In genomic region chr4:150236031-150236430, GRCm38 (mm10) we compare ENCODE assay signal across 10 mouse cellular contexts. TPM values are rescaled to one million over a fixed set of nuclear protein-coding genes. Genes with fewer than 3 reads are reported as not detected.
DNase-seq lines count a peak whose midpoint lies in the region; ATAC-seq and TF ChIP-seq lines count a peak whose summit lies in the region.
"Had no signal": no experiment of that assay in that cellular context is flagged by ENCODE, and none has a peak within 500 bp of the region (broad histone marks: within the 10 kb centered on the region; RNA-seq: fewer than 3 reads in every experiment).

No protein-coding gene starts in this region.

- H3K9me3 ChIP-seq in heart, embryonic 13.5 days: no peaks in the 10 kb centered on the region
- H3K9me3 ChIP-seq in ES-Bruce4 (replicated peaks; ENCODE audit: control insufficient read depth, insufficient read depth, low read length, poor library complexity, severe bottlenecking): no peaks in the 10 kb centered on the region
- no peaks in the 10 kb centered on the region for H3K9me3 ChIP-seq in hindbrain, embryonic 10.5 days
- H3K9me3 ChIP-seq in midbrain, embryonic 10.5 days (replicated peaks): no peaks in the 10 kb centered on the region

- TF ChIP-seq EP300 in ES-Bruce4 (IDR thresholded peaks at IDR 0.05; ENCODE audit: insufficient read depth, low read depth, low read length): no peak

- no peak for TF ChIP-seq CTCF in ES-Bruce4 (IDR thresholded peaks at IDR 0.05; ENCODE audit: low read depth, low read length)

- DNase-seq in heart, postnatal 36 days: no peak
- no peak for DNase-seq in hindbrain, embryonic 10.5 days (ENCODE audit: low spot score)
- DNase-seq in midbrain, embryonic 10.5 days (ENCODE audit: low spot score): no peak
- DNase-seq in adipocyte (ENCODE audit: low spot score): no peak
- DNase-seq in thymus, postnatal 4 days: no peak
- DNase-seq in adrenal gland, adult 8-10 months: no peak

- peak overlapping the region; percentile 92 for H3K4me3 ChIP-seq in heart, embryonic 13.5 days
- H3K4me3 ChIP-seq in ES-Bruce4 (ENCODE audit: low read depth, low read length): peak overlapping the region; percentile 63
- H3K4me3 ChIP-seq in hindbrain, embryonic 10.5 days: peak overlapping the region; percentile 92
- H3K4me3 ChIP-seq in midbrain, embryonic 10.5 days: peak overlapping the region; percentile 95

- no peaks in the 10 kb centered on the region for H3K27me3 ChIP-seq in heart, embryonic 13.5 days (replicated peaks)
- no peaks in the 10 kb centered on the region for H3K27me3 ChIP-seq in ES-Bruce4 (ENCODE audit: control insufficient read depth, insufficient read depth, low read length, poor library complexity, severe bottlenecking)
- 0 out of 2 replicates have a peak, but pooled peaks cover 7% of the 10 kb centered on the region for H3K27me3 ChIP-seq in hindbrain, embryonic 10.5 days (ENCODE audit: insufficient read depth, poor library complexity, severe bottlenecking)
- peaks cover 9% of the 10 kb centered on the region; the same call in 1 of the 2 replicates for H3K27me3 ChIP-seq in midbrain, embryonic 10.5 days (ENCODE audit: low read depth, poor library complexity, severe bottlenecking)
- H3K27me3 ChIP-seq: Patski had no signal

- peak overlapping the region; percentile 75 for H3K4me2 ChIP-seq in heart, embryonic 13.5 days

- ATAC-seq in heart, embryonic 13.5 days (ENCODE audit: extremely low read depth, insufficient number of reproducible peaks, low FRiP score, low TSS enrichment): no peak

- WGBS in heart, embryonic 13.5 days: 77% methylated on average over 8 of the region's 8 CpGs
- 84% methylated on average over 8 of the region's 8 CpGs for WGBS in hindbrain, embryonic 10.5 days
- 82% methylated on average over 8 of the region's 8 CpGs for WGBS in midbrain, embryonic 10.5 days

- TF ChIP-seq POLR2A in ES-Bruce4 (IDR thresholded peaks at IDR 0.05; ENCODE audit: insufficient read depth, low read length): no peak

- peak overlapping the region; percentile 99 for H3K9ac ChIP-seq in heart, embryonic 13.5 days
- peak overlapping the region; percentile 81 for H3K9ac ChIP-seq in ES-Bruce4 (ENCODE audit: low read depth, poor library complexity, severe bottlenecking)

- H3K36me3 ChIP-seq in heart, embryonic 13.5 days: peaks cover 21% of the 10 kb centered on the region
- peaks cover 21% of the 10 kb centered on the region for H3K36me3 ChIP-seq in ES-Bruce4 (ENCODE audit: control insufficient read depth, insufficient read depth, low read length, poor library complexity, severe bottlenecking)
- H3K36me3 ChIP-seq in hindbrain, embryonic 10.5 days: peaks cover 23% of the 10 kb centered on the region
- H3K36me3 ChIP-seq in midbrain, embryonic 10.5 days: peaks cover 23% of the 10 kb centered on the region

- peak overlapping the region; percentile 99 for H3K27ac ChIP-seq in heart, embryonic 13.5 days (replicated peaks)
- H3K27ac ChIP-seq in ES-Bruce4 (ENCODE audit: insufficient read depth, low read length): peak overlapping the region; percentile 48; the same call in 1 of the 2 replicates
- peak overlapping the region; percentile 99 for H3K27ac ChIP-seq in hindbrain, embryonic 10.5 days
- H3K27ac ChIP-seq in midbrain, embryonic 10.5 days (replicated peaks): peak overlapping the region; percentile 99

- intact Hi-C loops in heart, postnatal 36 days (cut with DNase I): no loop called here

- H3K4me1 ChIP-seq in heart, embryonic 13.5 days: peaks cover 61% of the 10 kb centered on the region
- H3K4me1 ChIP-seq in ES-Bruce4 (ENCODE audit: control insufficient read depth, insufficient read depth, low read length): peaks cover 5% of the 10 kb centered on the region
- peaks cover 57% of the 10 kb centered on the region for H3K4me1 ChIP-seq in hindbrain, embryonic 10.5 days (replicated peaks)
- H3K4me1 ChIP-seq in midbrain, embryonic 10.5 days: peaks cover 68% of the 10 kb centered on the region

RNA-seq across cellular contexts. Expression of gene Eno1, which starts 0.5 kb away (rescaled TPM):
- 1,911 and 2,064 TPM in 2 replicates for polyA plus RNA-seq in heart, embryonic 13.5 days (2015; fragmentation: Nextera tagmentation; extraction: Ambion mirVana)
- 100 to 1,000 TPM; 106 to 108 TPM for total RNA-seq in heart, postnatal 36 days (2021)
- 1,323 and 1,403 TPM in 2 replicates for polyA plus RNA-seq in ES-Bruce4 (2011; ENCODE audit: insufficient read depth, insufficient read length, low read depth, missing spikeins)
- polyA plus RNA-seq in hindbrain, embryonic 10.5 days (2016; fragmentation: Nextera tagmentation; extraction: Ambion mirVana): 2,517 and 3,327 TPM in 2 replicates
- 2,531 and 3,331 TPM in 2 replicates for polyA plus RNA-seq in midbrain, embryonic 10.5 days (2016; fragmentation: Nextera tagmentation; extraction: Ambion mirVana)
- 100 to 1,000 TPM; 203 to 424 (median 307) TPM for total RNA-seq in adrenal gland, adult 8-10 months (2022)

RNA-seq across cellular contexts. Expression of gene Car6, which starts 34.9 kb away (rescaled TPM):
- polyA plus RNA-seq in heart, embryonic 13.5 days (2015; fragmentation: Nextera tagmentation; extraction: Ambion mirVana): not detected in 2 replicates
- not detected for total RNA-seq in heart, postnatal 36 days (2021)
- not detected in 2 replicates for polyA plus RNA-seq in ES-Bruce4 (2011; ENCODE audit: insufficient read depth, insufficient read length, low read depth, missing spikeins)
- polyA plus RNA-seq in hindbrain, embryonic 10.5 days (2016; fragmentation: Nextera tagmentation; extraction: Ambion mirVana): 0.14 TPM in 1 of 2 replicates, not detected in the other
- polyA plus RNA-seq in midbrain, embryonic 10.5 days (2016; fragmentation: Nextera tagmentation; extraction: Ambion mirVana): 0.12 TPM in 1 of 2 replicates, not detected in the other
- under 1 TPM in 3 of 4 experiments, not detected in 1; 0.30 to 0.70 (median 0.59) TPM for total RNA-seq in adrenal gland, adult 8-10 months (2022)
- total RNA-seq: neutrophil, adult 5-6 weeks had no signal
- polyA plus RNA-seq: Patski had no signal

RNA-seq across cellular contexts. Expression of gene Rere, which starts 45.4 kb away (rescaled TPM):
- 18.1 and 19.9 TPM in 2 replicates for polyA plus RNA-seq in heart, embryonic 13.5 days (2015; fragmentation: Nextera tagmentation; extraction: Ambion mirVana)
- total RNA-seq in heart, postnatal 36 days (2021): 10 to 100 TPM; 51.5 to 52.0 TPM
- 77.3 and 93.6 TPM in 2 replicates for polyA plus RNA-seq in ES-Bruce4 (2011; ENCODE audit: insufficient read depth, insufficient read length, low read depth, missing spikeins)
- polyA plus RNA-seq in hindbrain, embryonic 10.5 days (2016; fragmentation: Nextera tagmentation; extraction: Ambion mirVana): 29.4 and 40.4 TPM in 2 replicates
- polyA plus RNA-seq in midbrain, embryonic 10.5 days (2016; fragmentation: Nextera tagmentation; extraction: Ambion mirVana): 24.5 and 30.7 TPM in 2 replicates
- total RNA-seq in adrenal gland, adult 8-10 months (2022): 100 to 1,000 TPM; 108 to 187 (median 139) TPM

Comparison
In these comparisons a context has a peak if more than half of its experiments do, and no peak if none do; other contexts are left out.
1. H3K27ac ChIP-seq: peak in every context shown above with its lines; median percentile 99 in heart, embryonic 13.5 days; 99 in hindbrain, embryonic 10.5 days; 99 in midbrain, embryonic 10.5 days; 48 in ES-Bruce4.